Mouse (Mus musculus): ENCODE results near the gene Numb. TPM values are rescaled to one million over a fixed set of nuclear protein-coding genes. Genes with fewer than 3 reads are reported as not detected.

Numb gene
- polyA plus RNA-seq, 1 experiment = 36.7 TPM

- TF ChIP-seq CTCF (IDR thresholded peaks at IDR 0.05; ENCODE audit: borderline replicate concordance, extremely low read depth, insufficient read depth, insufficient read length) (no peak), POLR2A (IDR thresholded peaks at IDR 0.05; ENCODE audit: borderline replicate concordance, extremely low read depth, insufficient read depth, insufficient read length, poor library complexity, severe bottlenecking) (no peak)
- no peak for DNase-seq (ENCODE audit: low read depth)
These were observed 126.7 kb downstream of the Numb start for GRCm38 (mm10) chr12:83795051-83795450.

DNA sequence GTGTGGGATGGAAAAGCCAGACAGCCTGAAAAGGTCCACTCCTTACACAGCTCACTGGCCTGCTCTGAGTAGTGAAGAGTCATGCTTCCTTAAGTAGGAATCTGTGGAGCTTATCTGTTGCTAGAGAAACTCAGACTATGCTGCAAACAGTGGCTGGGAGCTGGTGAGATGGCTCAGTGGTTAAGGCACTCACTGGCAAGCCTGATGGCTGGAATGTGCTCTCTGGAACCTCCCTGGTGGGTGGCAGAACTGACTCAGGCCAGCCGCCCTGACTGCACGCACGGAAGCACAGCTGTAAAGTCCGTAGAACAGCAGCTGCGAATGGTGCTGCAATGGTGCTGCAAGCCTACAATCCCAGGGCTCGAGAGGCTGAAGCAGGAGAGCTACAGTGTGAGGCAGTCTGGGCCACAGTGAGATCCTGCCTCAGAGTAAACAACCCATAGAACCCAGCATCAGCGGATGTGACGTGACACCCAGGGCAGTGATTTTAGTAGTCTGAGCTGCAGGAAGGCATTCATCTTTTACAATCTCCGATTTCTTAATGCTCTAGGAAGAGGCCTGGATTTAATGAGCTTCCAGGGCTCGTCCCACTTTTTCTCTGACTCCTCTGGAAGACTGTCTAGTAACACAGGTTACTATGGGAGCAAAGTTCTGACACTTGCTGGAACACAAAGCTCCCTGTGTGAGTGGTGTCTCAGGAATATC lies 128.9 kb downstream of the Numb start:
- no peak for DNase-seq (ENCODE audit: low read depth)
- no peak for TF ChIP-seq CTCF (IDR thresholded peaks at IDR 0.05; ENCODE audit: borderline replicate concordance, extremely low read depth, insufficient read depth, insufficient read length)
- no peak for TF ChIP-seq POLR2A (IDR thresholded peaks at IDR 0.05; ENCODE audit: borderline replicate concordance, extremely low read depth, insufficient read depth, insufficient read length, poor library complexity, severe bottlenecking)

DNA sequence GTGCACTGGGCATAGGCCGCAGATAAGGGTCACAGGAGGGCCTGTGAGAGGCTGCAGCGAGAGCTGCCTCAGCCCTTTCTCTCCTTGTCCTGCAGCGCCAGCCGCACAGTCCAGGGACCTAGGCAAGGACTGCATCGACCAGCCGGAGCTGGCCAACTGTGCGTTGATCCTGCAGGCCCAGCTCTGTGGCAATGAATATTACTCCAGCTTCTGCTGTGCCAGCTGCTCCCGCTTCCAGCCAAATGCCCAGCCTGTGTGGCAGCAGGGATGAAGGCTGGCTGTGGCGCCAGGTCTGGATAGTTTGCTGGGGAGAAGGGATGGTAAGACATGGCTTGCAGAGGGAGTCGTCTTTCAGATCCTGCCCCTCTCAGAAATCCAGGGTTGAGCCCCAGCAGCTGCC lies 130.0 kb downstream of the Numb start:
- DNase-seq (ENCODE audit: low read depth) = peak; percentile 52
- TF ChIP-seq CTCF (IDR thresholded peaks at IDR 0.05; ENCODE audit: borderline replicate concordance, extremely low read depth, insufficient read depth, insufficient read length) (no peak), POLR2A (IDR thresholded peaks at IDR 0.05; ENCODE audit: borderline replicate concordance, extremely low read depth, insufficient read depth, insufficient read length, poor library complexity, severe bottlenecking) (no peak)

- TF ChIP-seq POLR2A (IDR thresholded peaks at IDR 0.05; ENCODE audit: borderline replicate concordance, extremely low read depth, insufficient read depth, insufficient read length, poor library complexity, severe bottlenecking) (no peak), CTCF (IDR thresholded peaks at IDR 0.05; ENCODE audit: borderline replicate concordance, extremely low read depth, insufficient read depth, insufficient read length) (no peak)
These were observed 131.0 kb downstream of the Numb start for GRCm38 (mm10) chr12:83790749-83791148.

GRCm38 (mm10) chr12:83789781-83790140 lies 132.0 kb downstream of the Numb start:
- TF ChIP-seq CTCF (IDR thresholded peaks at IDR 0.05; ENCODE audit: borderline replicate concordance, extremely low read depth, insufficient read depth, insufficient read length) (no peak), POLR2A (IDR thresholded peaks at IDR 0.05; ENCODE audit: borderline replicate concordance, extremely low read depth, insufficient read depth, insufficient read length, poor library complexity, severe bottlenecking) (no peak)
- no peak for DNase-seq (ENCODE audit: low read depth)

More at GRCm38 (mm10) chr12:83790749-83791148, 131.0 kb downstream of the Numb start:
- no peak for DNase-seq (ENCODE audit: low read depth)

GRCm38 (mm10) chr12:83789051-83789780 lies 132.5 kb downstream of the Numb start:
- no peak for TF ChIP-seq CTCF (IDR thresholded peaks at IDR 0.05; ENCODE audit: borderline replicate concordance, extremely low read depth, insufficient read depth, insufficient read length)
- no peak for TF ChIP-seq POLR2A (IDR thresholded peaks at IDR 0.05; ENCODE audit: borderline replicate concordance, extremely low read depth, insufficient read depth, insufficient read length, poor library complexity, severe bottlenecking)
- DNase-seq (ENCODE audit: low read depth) = no peak

DNA sequence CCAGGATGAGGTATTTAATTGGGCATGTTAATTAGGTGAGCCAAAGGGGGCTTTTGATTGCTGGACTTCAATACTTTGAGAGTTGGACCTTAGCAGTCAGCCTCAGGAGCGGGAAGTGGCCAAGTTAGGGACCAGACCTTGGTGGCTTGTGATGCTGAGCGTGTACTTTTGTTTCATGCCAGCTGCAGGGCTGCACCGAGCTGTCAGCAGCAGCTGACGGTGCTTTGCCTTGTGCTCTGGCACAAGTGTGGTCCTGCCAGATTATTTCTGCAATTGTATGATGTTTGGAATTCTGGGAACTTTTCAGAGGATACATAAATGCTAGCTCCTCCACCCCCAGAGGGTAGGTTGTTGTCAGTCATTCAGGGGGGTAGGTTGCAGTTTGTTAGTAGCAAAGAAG lies 136.4 kb downstream of the Numb start:
- DNase-seq (ENCODE audit: low read depth) = peak; percentile 45

DNA sequence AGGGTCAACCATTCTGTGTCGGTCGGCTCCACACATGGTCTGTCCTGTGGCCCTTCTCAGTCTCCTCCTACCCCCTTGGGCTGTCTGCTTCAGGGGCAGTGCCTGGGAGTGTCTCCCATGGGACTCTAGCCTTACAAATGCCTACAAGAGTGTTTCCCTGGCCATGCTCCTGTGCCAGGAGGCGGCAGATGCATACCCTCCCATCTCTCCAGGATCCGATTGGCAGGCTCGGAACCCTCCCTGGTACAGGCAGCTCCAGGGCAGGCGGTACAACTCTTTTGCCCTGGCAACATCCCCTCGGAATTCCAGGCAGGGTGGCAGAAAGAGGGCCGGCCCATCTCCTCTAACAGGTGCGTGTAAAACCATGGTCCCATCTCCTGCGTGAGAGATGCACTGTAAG lies 139.1 kb downstream of the Numb start:
- no peak for TF ChIP-seq POLR2A (IDR thresholded peaks at IDR 0.05; ENCODE audit: borderline replicate concordance, extremely low read depth, insufficient read depth, insufficient read length, poor library complexity, severe bottlenecking)
- no peak for TF ChIP-seq CTCF (IDR thresholded peaks at IDR 0.05; ENCODE audit: borderline replicate concordance, extremely low read depth, insufficient read depth, insufficient read length)
- DNase-seq (ENCODE audit: low read depth) = no peak

More for the DNA sequence above, 136.4 kb downstream of the Numb start:
- TF ChIP-seq CTCF (IDR thresholded peaks at IDR 0.05; ENCODE audit: borderline replicate concordance, extremely low read depth, insufficient read depth, insufficient read length) (no peak), POLR2A (IDR thresholded peaks at IDR 0.05; ENCODE audit: borderline replicate concordance, extremely low read depth, insufficient read depth, insufficient read length, poor library complexity, severe bottlenecking) (no peak)

GRCm38 (mm10) chr12:83781640-83782278 lies 140.0 kb downstream of the Numb start:
- TF ChIP-seq CTCF (IDR thresholded peaks at IDR 0.05; ENCODE audit: borderline replicate concordance, extremely low read depth, insufficient read depth, insufficient read length) = no peak
- TF ChIP-seq POLR2A (IDR thresholded peaks at IDR 0.05; ENCODE audit: borderline replicate concordance, extremely low read depth, insufficient read depth, insufficient read length, poor library complexity, severe bottlenecking) = no peak
- no peak for DNase-seq (ENCODE audit: low read depth)

DNA sequence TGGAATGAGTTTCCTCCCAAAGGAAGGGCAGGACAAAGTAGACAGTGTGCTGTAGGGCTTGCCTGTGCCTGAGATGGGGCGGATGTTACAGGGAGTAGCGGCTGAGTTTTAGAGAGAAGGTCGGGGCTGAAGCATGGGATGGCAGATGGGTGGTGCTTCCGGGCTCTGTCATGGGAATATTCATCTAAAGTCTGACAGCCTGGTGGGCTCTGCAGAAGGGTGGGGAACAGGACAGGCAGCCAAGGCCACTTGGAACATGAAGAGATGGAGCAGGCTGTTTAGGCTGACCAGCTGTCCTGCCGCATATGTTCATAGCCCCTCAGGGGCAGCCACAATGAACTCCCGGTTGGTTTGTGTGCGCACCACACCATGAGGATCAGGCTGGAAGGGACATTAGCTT lies 140.5 kb downstream of the Numb start:
- DNase-seq (ENCODE audit: low read depth) = no peak
- TF ChIP-seq CTCF (IDR thresholded peaks at IDR 0.05; ENCODE audit: borderline replicate concordance, extremely low read depth, insufficient read depth, insufficient read length) = no peak
- no peak for TF ChIP-seq POLR2A (IDR thresholded peaks at IDR 0.05; ENCODE audit: borderline replicate concordance, extremely low read depth, insufficient read depth, insufficient read length, poor library complexity, severe bottlenecking)

DNA sequence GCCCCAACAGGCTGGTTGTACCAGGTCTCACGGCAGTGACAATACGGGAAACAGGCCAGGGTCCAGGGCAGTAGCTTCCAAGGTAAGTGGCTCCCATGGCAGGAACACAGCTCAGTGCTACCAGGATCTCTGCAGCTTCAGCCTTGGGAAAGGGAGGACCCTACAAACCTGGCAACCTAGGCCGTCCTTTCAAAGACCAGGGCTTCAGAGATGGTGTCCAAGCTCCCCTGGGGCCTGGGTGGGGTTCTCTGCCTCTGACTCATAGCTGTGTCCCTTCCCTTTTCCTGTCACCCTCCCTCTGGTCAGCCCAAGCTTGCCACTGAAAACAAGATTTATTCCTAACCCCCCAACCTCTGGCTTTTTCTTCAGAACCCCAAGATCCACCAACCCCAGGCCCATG lies 141.6 kb downstream of the Numb start:
- no peak for DNase-seq (ENCODE audit: low read depth)
- no peak for TF ChIP-seq POLR2A (IDR thresholded peaks at IDR 0.05; ENCODE audit: borderline replicate concordance, extremely low read depth, insufficient read depth, insufficient read length, poor library complexity, severe bottlenecking)
- no peak for TF ChIP-seq CTCF (IDR thresholded peaks at IDR 0.05; ENCODE audit: borderline replicate concordance, extremely low read depth, insufficient read depth, insufficient read length)
